In genomic region chr16:91802461-91803062, GRCm38 (mm10) we compare ENCODE assay signal across 23 mouse cellular contexts.
DNase-seq lines count a peak whose midpoint lies in the region; ATAC-seq and TF ChIP-seq lines count a peak whose summit lies in the region.
"Had no signal": no experiment of that assay in that cellular context is flagged by ENCODE, and none has a peak within 500 bp of the region (broad histone marks: within the 10 kb centered on the region; RNA-seq: fewer than 3 reads in every experiment).

No protein-coding gene starts in this region.

- no peak overlapping the region for H3K9ac ChIP-seq in liver, embryonic 15.5 days
- no peak overlapping the region for H3K9ac ChIP-seq in liver, postnatal 0 days (replicated peaks)
- no peak overlapping the region for H3K9ac ChIP-seq in intestine, embryonic 15.5 days
- H3K9ac ChIP-seq: forebrain, embryonic 12.5 days; heart, embryonic 15.5 days; midbrain, embryonic 13.5 days had no signal

- no peak for TF ChIP-seq CTCF in gastrocnemius, adult 2 months (IDR thresholded peaks at IDR 0.05)
- no peak for TF ChIP-seq CTCF in liver, postnatal 0 days (IDR thresholded peaks at IDR 0.05; ENCODE audit: low read depth)

- peaks cover 50% of the 10 kb centered on the region for H3K4me1 ChIP-seq in liver, embryonic 15.5 days (replicated peaks)
- peaks cover 2% of the 10 kb centered on the region; the same call in 1 of the 2 replicates for H3K4me1 ChIP-seq in liver, postnatal 0 days (ENCODE audit: insufficient read depth)
- no peaks in the 10 kb centered on the region for H3K4me1 ChIP-seq in intestine, embryonic 15.5 days (replicated peaks)
- H3K4me1 ChIP-seq: forebrain, embryonic 12.5 days; midbrain, embryonic 13.5 days had no signal

- TF ChIP-seq EP300 in liver, postnatal 0 days (IDR thresholded peaks at IDR 0.05; ENCODE audit: low read depth): no peak

- whole genome bisulfite sequencing in liver, embryonic 15.5 days (ENCODE audit: insufficient replicate concordance): 58% methylated on average over 5 of the region's 5 CpGs
- 79% methylated on average over 5 of the region's 5 CpGs for WGBS in liver, postnatal 0 days (ENCODE audit: insufficient replicate concordance)
- WGBS in intestine, embryonic 15.5 days: 75% methylated on average over 5 of the region's 5 CpGs

- peak overlapping the region; percentile 51 for H3K27ac ChIP-seq in gastrocnemius, adult 2 months
- H3K27ac ChIP-seq in liver, embryonic 15.5 days (replicated peaks): peak overlapping the region; percentile 97
- no peak overlapping the region for H3K27ac ChIP-seq in liver, postnatal 0 days (ENCODE audit: low read depth)
- no peak overlapping the region for H3K27ac ChIP-seq in intestine, embryonic 15.5 days
- H3K27ac ChIP-seq: forebrain, embryonic 12.5 days; heart, embryonic 15.5 days; hindbrain, postnatal 0 days; left cerebral cortex, adult 2 months; midbrain, embryonic 13.5 days had no signal

- no peaks in the 10 kb centered on the region for H3K9me3 ChIP-seq in liver, embryonic 15.5 days (replicated peaks)
- H3K9me3 ChIP-seq in liver, postnatal 0 days (ENCODE audit: low read length): no peaks in the 10 kb centered on the region
- H3K9me3 ChIP-seq in intestine, embryonic 15.5 days: no peaks in the 10 kb centered on the region
- H3K9me3 ChIP-seq: forebrain, embryonic 12.5 days; heart, embryonic 15.5 days; midbrain, embryonic 13.5 days had no signal

- H3K4me3 ChIP-seq in gastrocnemius, adult 2 months: no peak overlapping the region
- no peak overlapping the region for H3K4me3 ChIP-seq in liver, embryonic 15.5 days (replicated peaks)
- no peak overlapping the region for H3K4me3 ChIP-seq in liver, postnatal 0 days (ENCODE audit: low read depth, low read length)
- no peak overlapping the region for H3K4me3 ChIP-seq in intestine, embryonic 15.5 days (replicated peaks)
- H3K4me3 ChIP-seq: forebrain, embryonic 12.5 days; heart, embryonic 15.5 days; left cerebral cortex, adult 2 months; midbrain, embryonic 13.5 days had no signal

- no peaks in the 10 kb centered on the region for H3K27me3 ChIP-seq in liver, embryonic 15.5 days
- no peaks in the 10 kb centered on the region for H3K27me3 ChIP-seq in liver, postnatal 0 days (ENCODE audit: insufficient read depth, low read length)
- no peaks in the 10 kb centered on the region for H3K27me3 ChIP-seq in intestine, embryonic 15.5 days (replicated peaks)
- H3K27me3 ChIP-seq: forebrain, embryonic 12.5 days; heart, embryonic 15.5 days; midbrain, embryonic 13.5 days had no signal

- no peak overlapping the region for H3K4me2 ChIP-seq in liver, embryonic 15.5 days
- no peak overlapping the region for H3K4me2 ChIP-seq in liver, postnatal 0 days (ENCODE audit: low read depth, low read length)
- no peak overlapping the region for H3K4me2 ChIP-seq in intestine, embryonic 15.5 days (replicated peaks)
- H3K4me2 ChIP-seq: forebrain, embryonic 12.5 days; heart, embryonic 15.5 days; midbrain, embryonic 13.5 days had no signal

- peak; percentile 55 for DNase-seq in gastrocnemius, adult 2 months
- DNase-seq in gastrocnemius, postnatal 10 days: no peak
- DNase-seq in liver, postnatal 0 days: no peak
- peak; percentile 14 for DNase-seq in forelimb bud, embryonic 11.5 days (ENCODE audit: low read depth, low spot score)
- peak; percentile 68 for DNase-seq in skeletal muscle tissue, adult 2 months (ENCODE audit: low read depth, low spot score)
- no peak for DNase-seq in right cerebral cortex, postnatal 10 days (ENCODE audit: low spot score in 2 of 2)
- DNase-seq: adrenal gland, postnatal 10 days; cerebellum, adult 18-20 months; cerebellum, postnatal 14 days; kidney, adult 18-20 months; kidney, postnatal 4 days; lung, adult 18-20 months; lung, postnatal 10 days; right cerebral cortex, postnatal 14 days; thymus, postnatal 14 days had no signal

- no peak for ATAC-seq in liver, embryonic 15.5 days (ENCODE audit: insufficient read depth)
- no peak for ATAC-seq in liver, postnatal 0 days
- ATAC-seq in intestine, embryonic 15.5 days: no peak
- ATAC-seq: activated CD4-positive, CD25-positive, alpha-beta regulatory T cell, adult 4 months; hindbrain, postnatal 0 days; midbrain, embryonic 13.5 days had no signal

- peaks cover 24% of the 10 kb centered on the region for H3K36me3 ChIP-seq in liver, embryonic 15.5 days (replicated peaks)
- peaks cover 30% of the 10 kb centered on the region for H3K36me3 ChIP-seq in liver, postnatal 0 days (replicated peaks; ENCODE audit: insufficient read depth, low read length)
- no peaks in the 10 kb centered on the region; the same call in 1 of the 2 replicates for H3K36me3 ChIP-seq in intestine, embryonic 15.5 days

- intact Hi-C loops in gastrocnemius, adult 2 months (cut with DNase I): loop anchor here (5.0 kb wide), 2 partner anchors 35 to 70 kb away; no protein-coding TSS in a partner anchor

Comparison
In these comparisons a context has a peak if more than half of its experiments do, and no peak if none do; other contexts are left out.
1. DNase-seq: peak in gastrocnemius, adult 2 months (single experiment), forelimb bud, embryonic 11.5 days (single experiment) and skeletal muscle tissue, adult 2 months (single experiment); none in gastrocnemius, postnatal 10 days (single experiment), liver, postnatal 0 days (single experiment) and right cerebral cortex, postnatal 10 days (0 of 2).
2. H3K27ac ChIP-seq: peak in gastrocnemius, adult 2 months (single experiment) and liver, embryonic 15.5 days (single experiment); none in liver, postnatal 0 days (single experiment) and intestine, embryonic 15.5 days (single experiment).